Mouse (Mus musculus) kidney, adult 2 months (tissue): ENCODE data around the gene Lyar. TPM values are rescaled to one million over a fixed set of nuclear protein-coding genes. Genes with fewer than 3 reads are reported as not detected.
A peak's percentile ranks its signal among the peaks of the same experiment; 100 is the strongest.

Experiments
- DNase-seq: peaks from one replicate; pipeline ENCODE4 v3.0.0; 2021
- H3K27ac ChIP-seq: fragments of 200-500 bp; 2 replicates; pipeline ENCODE4 v1.5.1; 2012; ENCODE audit warnings: low read depth, low read length, control low read depth, inconsistent platforms; ENCODE audit not compliant: insufficient read depth
- H3K27me3 ChIP-seq: fragments of 200-500 bp; replicated peaks from 2 replicates; pipeline ENCODE4 v1.6.1; 2012; ENCODE audit warnings: mild to moderate bottlenecking, moderate library complexity, low read length, inconsistent platforms; ENCODE audit not compliant: control insufficient read depth, insufficient read depth
- H3K36me3 ChIP-seq: fragments of 200-500 bp; 2 replicates; pipeline ENCODE4 v1.6.1; 2012; ENCODE audit warnings: mild to moderate bottlenecking, moderate library complexity, low read length, inconsistent platforms; ENCODE audit not compliant: control insufficient read depth, insufficient read depth
- H3K4me1 ChIP-seq: fragments of 200-500 bp; 2 replicates; pipeline ENCODE4 v1.6.1; 2011; ENCODE audit warnings: low read length; ENCODE audit not compliant: control insufficient read depth, insufficient read depth
- H3K4me3 ChIP-seq: fragments of 200-500 bp; 2 replicates; pipeline ENCODE4 v1.5.1; 2011; ENCODE audit warnings: mild to moderate bottlenecking, low read depth, low read length, control low read depth; ENCODE audit not compliant: insufficient read depth
- CTCF ChIP-seq: fragments of 200-500 bp; conservative IDR thresholded peaks from 2 replicates; pipeline ENCODE4 v1.5.1; 2011; ENCODE audit warnings: low read depth, mild to moderate bottlenecking, control low read depth, low read length, moderate library complexity, mixed read lengths; ENCODE audit not compliant: insufficient read depth, insufficient read length
- POLR2A ChIP-seq: fragments of 200-500 bp; IDR thresholded peaks from one replicate; pipeline ENCODE4 v1.6.1; 2011; ENCODE audit warnings: low read depth, low read length, control low read depth
- WGBS: fragments of 180-500 bp; shearing (Covaris S2); methylation state at CpG from one replicate; pipeline ENCODE4 v1.1.7; 2018; 5-methylcytosine and 5-hydroxymethylcytosine counted together
- polyA plus RNA-seq: library from polyadenylated mRNA; depleted of rRNA; stranded (reverse); fragments of >200 nt; gene quantifications from 2 replicates; pipeline ENCODE4 v1.2.3, GENCODE M21; 2012; rRNA removed

The Lyar gene
- 3.6 and 5.3 TPM in 2 replicates for polyA plus RNA-seq

DNA sequence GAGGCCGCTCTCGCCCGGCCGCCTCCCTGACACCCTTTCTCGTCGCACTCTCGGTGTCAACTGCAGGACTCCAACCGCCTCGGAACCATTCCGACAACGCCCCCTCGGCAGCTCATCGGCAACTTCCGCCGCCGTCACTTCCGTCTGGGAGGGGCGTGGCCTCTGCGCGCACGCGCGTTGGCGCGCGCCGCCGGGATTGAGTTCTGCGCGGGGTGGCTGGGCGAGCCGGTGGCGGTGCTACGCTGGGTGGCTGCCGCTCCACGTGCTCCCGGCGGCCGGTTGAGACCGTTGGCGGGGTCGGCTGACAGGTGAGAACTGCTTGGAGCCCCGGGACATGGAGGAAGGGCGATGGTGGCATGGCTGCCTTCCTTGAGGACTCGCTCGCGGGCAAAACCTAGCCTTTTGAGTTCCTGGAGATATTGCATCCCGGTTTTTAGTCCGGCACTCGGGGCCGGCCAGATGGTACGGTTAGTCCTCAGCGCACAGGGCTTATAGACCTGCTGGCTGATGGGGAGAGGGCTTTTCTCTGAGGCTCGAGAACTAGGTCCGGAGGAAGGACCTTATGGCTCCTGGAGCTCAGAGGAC lies at the start of gene Lyar, which contains the start of gene Zbtb49:
Gene Lyar, plus strand, starts transcription at position 143 of the 585 bp plus-strand sequence.
Gene Zbtb49, minus strand, starts transcription at position 130 of the 585 bp plus-strand sequence.
- TF ChIP-seq POLR2A (peak; percentile 30), CTCF (no peak)
- Histone ChIP-seq H3K36me3 (no peaks in the 10 kb centered on the region), H3K27ac (0 out of 2 replicates have a peak within 1 kb of the TSS, but pooled peaks have one; percentile 29), H3K4me1 (0 out of 2 replicates have a peak, but pooled peaks cover 3% of the 10 kb centered on the region), H3K27me3 (no peaks in the 10 kb centered on the region), H3K4me3 (peak within 1 kb of the TSS; percentile 80)
- DNase-seq = peak; percentile 95
- WGBS = under 1% methylated on average over 55 of the region's 55 CpGs

DNA sequence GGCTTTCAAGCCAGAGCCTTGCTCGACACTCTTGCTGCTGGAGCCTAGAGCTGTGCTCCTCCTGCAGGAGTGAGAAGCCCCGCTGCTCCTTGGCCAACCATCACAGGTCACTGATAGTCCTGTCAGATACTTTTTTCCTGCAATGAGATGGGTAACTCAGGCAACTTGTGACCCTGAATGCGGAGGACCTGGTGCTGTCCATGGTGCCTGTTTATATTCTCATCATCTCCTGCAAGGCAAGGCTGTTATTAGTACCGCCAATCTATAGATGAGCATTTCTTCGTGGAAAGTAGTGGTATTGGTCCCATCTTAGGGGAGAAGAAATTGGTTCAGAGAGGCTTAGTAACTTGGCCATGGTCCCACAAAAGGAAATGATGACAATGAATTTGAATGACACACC lies 46.5 kb upstream of the Lyar start:
- H3K4me3 ChIP-seq = no peak overlapping the region

DNA sequence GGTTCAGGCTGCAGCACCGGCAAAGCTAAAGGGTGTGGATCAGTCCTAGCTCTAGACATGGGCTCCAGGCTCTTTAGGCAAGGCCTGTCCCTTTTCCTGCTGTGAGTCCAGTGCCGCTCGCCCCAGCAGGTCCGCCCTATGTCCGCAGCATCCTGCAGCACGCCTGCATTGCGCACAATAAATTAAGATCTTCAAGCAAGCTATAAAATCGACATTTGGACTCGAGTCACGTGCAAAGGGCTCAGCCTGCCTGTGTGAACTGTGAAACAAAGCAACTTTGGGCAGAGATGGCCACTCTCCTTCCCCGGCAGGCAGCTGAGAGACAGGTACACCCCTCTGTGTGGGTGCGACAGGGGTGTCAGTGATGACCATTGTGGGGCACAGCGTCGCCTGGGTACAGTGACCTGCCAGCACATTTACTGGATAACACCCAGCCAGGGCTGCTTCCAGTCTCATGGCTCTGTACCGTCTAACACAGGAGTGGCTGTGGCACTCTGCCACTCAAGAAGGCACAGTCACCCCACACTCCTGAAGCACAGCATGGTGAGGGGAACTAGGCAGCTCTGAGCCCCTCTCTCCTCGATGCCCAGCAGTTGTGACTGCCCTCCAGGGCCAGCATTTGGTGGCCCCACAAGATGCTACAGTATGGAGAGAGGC lies 45.9 kb upstream of the Lyar start:
- Histone ChIP-seq H3K36me3 (no peaks in the 10 kb centered on the region), H3K27me3 (no peaks in the 10 kb centered on the region), H3K4me3 (no peak overlapping the region), H3K4me1 (no peaks in the 10 kb centered on the region), H3K27ac (no peak overlapping the region)
- DNase-seq = no peak
- no peak for TF ChIP-seq CTCF
- TF ChIP-seq POLR2A = no peak
- 70% methylated on average over 16 of the region's 16 CpGs for WGBS

More for the DNA sequence above, 46.5 kb upstream of the Lyar start:
- H3K4me1 ChIP-seq = no peaks in the 10 kb centered on the region
- no peak for TF ChIP-seq CTCF
- TF ChIP-seq POLR2A = no peak
- DNase-seq = no peak
- no peak overlapping the region for H3K27ac ChIP-seq
- no peaks in the 10 kb centered on the region for H3K36me3 ChIP-seq
- WGBS = 54% methylated on average over 5 of the region's 5 CpGs
- no peaks in the 10 kb centered on the region for H3K27me3 ChIP-seq

DNA sequence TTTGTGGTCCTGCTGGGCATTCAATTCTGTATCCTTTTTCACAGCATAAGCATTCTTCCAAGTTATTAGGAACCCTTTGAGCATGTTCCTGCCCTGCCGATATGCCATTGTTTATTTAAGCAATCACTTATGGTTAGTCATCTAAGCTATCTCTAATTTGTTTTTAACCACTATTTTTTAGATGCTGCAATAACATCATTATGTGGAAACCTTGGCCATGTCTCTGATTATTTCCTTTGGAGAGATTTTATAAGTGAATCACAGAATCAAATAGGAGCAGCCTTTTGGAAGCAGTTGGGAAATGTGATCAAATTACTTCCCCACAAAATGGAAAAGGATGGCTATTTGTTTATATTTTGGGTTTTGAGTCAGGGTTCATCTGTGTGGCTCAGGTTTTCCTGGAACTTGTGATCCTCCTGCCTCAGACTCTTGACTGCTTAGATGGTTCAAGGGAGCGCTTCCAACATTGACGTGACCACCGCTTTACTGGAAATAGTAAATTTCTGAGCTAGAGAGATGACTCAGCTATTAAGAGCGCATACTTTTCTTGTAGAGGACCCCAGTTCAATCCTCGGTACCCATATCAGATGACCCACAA lies 35.5 kb upstream of the Lyar start:
- no peaks in the 10 kb centered on the region for H3K27me3 ChIP-seq
- TF ChIP-seq POLR2A (no peak), CTCF (no peak)
- no peaks in the 10 kb centered on the region for H3K36me3 ChIP-seq
- 83% methylated on average over 6 of the region's 6 CpGs for WGBS
- DNase-seq = no peak
- no peaks in the 10 kb centered on the region for H3K4me1 ChIP-seq
- no peak overlapping the region for H3K4me3 ChIP-seq
- no peak overlapping the region for H3K27ac ChIP-seq

DNA sequence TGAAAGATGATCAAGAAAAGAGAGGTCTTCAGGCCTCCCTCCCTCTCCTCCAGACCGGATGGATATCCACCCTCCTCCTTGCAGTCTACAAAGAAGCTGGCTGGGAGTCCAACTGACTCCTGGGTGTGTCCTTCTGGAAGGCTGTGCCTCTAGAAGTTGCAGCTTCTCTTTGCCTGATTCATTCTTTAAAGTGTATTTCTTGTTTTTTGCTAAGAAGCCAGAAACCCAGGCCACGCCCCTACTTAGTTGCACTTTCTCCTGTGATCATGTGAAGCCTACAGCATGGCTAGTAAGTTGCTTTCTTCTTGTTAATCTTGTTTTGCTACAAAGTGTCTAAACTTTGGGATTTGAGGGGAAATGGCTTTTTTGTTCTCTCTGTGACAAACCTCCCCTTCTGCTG lies 33.3 kb upstream of the Lyar start:
- DNase-seq = no peak
- no peak overlapping the region for H3K4me3 ChIP-seq
- TF ChIP-seq POLR2A = no peak
- TF ChIP-seq CTCF = no peak
- H3K36me3 ChIP-seq = no peaks in the 10 kb centered on the region
- H3K27me3 ChIP-seq = no peaks in the 10 kb centered on the region
- H3K4me1 ChIP-seq = no peaks in the 10 kb centered on the region
- no peak overlapping the region for H3K27ac ChIP-seq
- 85% methylated on average over 2 of the region's 2 CpGs for WGBS

DNA sequence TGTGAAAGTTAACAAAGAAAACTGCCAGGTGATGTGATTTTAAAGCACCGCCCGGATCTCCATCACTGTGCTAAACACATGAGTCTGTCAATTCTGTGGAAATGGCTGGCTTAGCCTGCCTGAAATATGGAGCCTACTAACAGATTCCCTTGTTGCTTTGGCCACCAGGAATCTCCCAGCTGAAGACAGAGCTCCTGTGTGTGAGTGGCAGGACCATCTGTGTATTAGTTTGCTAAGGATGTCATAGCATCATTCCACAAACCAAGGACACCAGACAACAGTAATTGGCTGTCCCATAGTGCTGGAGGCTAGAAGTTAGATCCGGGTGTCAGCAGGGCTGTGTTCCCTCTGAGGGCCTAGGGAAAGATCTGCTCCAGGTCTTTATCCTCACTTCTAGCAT lies 29.4 kb upstream of the Lyar start:
- no peak for DNase-seq
- H3K36me3 ChIP-seq = no peaks in the 10 kb centered on the region
- WGBS = 93% methylated on average over 3 of the region's 3 CpGs
- H3K27me3 ChIP-seq = no peaks in the 10 kb centered on the region
- no peaks in the 10 kb centered on the region for H3K4me1 ChIP-seq
- H3K4me3 ChIP-seq = no peak overlapping the region
- no peak for TF ChIP-seq CTCF
- no peak for TF ChIP-seq POLR2A
- H3K27ac ChIP-seq = no peak overlapping the region

DNA sequence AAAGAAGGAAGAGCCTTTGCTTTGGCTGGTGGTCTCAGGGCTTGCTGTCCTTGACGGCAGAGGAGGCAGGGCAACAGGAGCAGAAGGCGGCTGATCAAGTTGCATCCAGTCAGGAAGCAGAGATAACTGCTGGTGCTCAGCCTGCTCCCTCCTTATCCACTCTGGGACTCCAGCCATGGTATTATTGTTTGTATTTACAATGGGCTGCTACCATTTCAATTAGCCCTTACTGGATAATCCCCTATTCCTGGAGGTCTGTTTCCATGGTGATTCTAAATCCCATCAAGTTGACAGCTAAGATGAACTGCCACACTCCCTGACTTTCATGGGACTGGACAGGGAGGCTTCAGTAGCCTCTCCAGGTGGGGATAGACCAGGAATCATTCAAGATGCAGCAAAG lies 25.3 kb upstream of the Lyar start:
- H3K36me3 ChIP-seq = no peaks in the 10 kb centered on the region
- H3K27ac ChIP-seq = no peak overlapping the region
- no peaks in the 10 kb centered on the region for H3K4me1 ChIP-seq
- WGBS = 38% methylated on average over 2 of the region's 2 CpGs
- no peaks in the 10 kb centered on the region for H3K27me3 ChIP-seq
- no peak for DNase-seq
- H3K4me3 ChIP-seq = no peak overlapping the region
- TF ChIP-seq CTCF = no peak
- TF ChIP-seq POLR2A = no peak
